Mouse (Mus musculus): Measurements from ENCODE around the gene Mbd3.
"Not testable (repeated sequence)": the region's sequence is repeated elsewhere in the genome, so short reads cannot be mapped to it uniquely, and the experiment has no call there.

Gene Mbd3

DNA sequence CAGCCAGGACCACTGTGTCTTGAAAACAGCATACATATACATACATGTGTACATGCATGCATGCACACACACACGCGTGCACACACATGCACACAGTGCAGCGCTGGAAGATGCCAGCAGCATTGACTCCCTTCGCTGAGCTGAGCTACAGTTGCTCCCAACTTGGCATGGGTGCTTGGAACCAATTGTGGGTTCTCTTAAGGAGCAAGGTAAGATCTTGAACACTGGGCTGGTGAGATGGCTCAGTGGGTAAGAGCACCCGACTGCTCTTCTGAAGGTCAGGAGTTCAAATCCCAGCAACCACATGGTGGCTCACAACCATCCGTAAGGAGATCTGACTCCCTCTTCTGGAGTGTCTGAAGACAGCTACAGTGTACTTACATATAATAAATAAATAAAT is 53.4 kb downstream of the Mbd3 start:
- not testable (repeated sequence) for ATAC-seq (ENCODE audit: insufficient number of reproducible peaks, low FRiP score, low TSS enrichment)

DNA sequence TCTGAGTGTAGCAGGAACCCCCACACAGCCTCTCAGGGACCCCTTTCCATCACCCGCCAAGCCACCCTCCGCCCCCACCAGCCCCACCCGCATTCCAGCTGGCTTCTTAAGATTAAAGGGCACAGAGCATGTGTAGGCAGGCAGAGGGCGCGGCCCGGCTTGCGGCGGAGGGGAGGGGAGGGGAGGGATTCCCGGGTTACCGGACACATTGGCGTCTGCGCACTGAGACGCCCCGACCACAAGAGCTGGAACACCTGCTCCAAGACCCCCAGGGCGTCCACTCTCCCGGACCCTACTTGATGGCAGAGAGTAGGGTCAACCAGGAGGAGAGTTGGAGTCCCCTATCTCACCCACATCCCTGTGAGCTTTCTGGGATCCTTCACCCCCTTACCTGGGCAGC is 54.2 kb downstream of the Mbd3 start:
- no peak for ATAC-seq (ENCODE audit: insufficient number of reproducible peaks, low FRiP score, low TSS enrichment)

- no peak for ATAC-seq (ENCODE audit: insufficient number of reproducible peaks, low FRiP score, low TSS enrichment)
Measured at GRCm38 (mm10) chr10:80344131-80344661, 55.2 kb downstream of the Mbd3 start.

GRCm38 (mm10) chr10:80343425-80343895 is 55.9 kb downstream of the Mbd3 start:
- ATAC-seq (ENCODE audit: insufficient number of reproducible peaks, low FRiP score, low TSS enrichment) = no peak

DNA sequence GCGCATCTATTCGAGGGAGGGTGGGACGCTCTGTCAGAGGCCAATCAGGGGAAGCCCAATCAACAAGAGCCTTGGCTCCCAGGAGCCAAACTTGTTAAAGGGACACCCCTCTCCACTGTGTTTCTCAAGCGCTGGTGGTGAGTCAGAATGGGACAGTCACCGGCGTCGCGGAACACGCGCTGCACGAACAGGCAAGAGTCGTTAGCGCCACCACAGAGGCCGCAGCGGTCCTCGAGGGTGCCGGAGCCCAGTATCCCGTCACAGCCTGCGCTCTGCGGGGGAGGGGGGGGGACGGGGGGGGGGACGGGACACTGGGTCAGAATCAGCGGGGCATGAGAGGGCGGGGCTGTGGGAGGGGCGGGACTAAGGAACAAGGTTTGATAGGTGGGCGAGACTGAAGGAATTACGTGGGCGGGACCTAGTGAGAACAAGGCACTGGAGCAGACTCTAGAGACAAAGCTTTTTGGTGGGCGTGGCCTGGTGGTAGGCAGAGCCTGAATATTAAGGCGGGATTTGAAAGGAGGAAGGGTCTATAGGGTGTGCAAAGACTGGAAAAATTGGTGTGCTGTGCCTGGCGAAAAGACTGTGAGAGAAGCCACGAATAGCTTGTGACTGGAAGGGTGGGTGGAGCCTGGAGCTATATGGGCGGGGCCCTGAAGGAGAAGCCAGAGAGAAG is 56.5 kb downstream of the Mbd3 start:
- ATAC-seq (ENCODE audit: insufficient number of reproducible peaks, low FRiP score, low TSS enrichment) = no peak

Measured in cerebellum, adult (tissue).